Mouse (Mus musculus): ENCODE measurements around the gene Ceacam20. TPM values are rescaled to one million over a fixed set of nuclear protein-coding genes. Genes with fewer than 3 reads are reported as not detected.
"Not testable (repeated sequence)": the region's sequence is repeated elsewhere in the genome, so short reads cannot be mapped to it uniquely, and the experiment has no call there.

Gene Ceacam20
- polyA plus RNA-seq, 1 experiment from 2014 or later, result not detected

GRCm38 (mm10) chr7:19962423-19962822 lies 2.8 kb upstream of the Ceacam20 start:
- Histone ChIP-seq H3K27ac (ENCODE audit: low read depth, low read length) (no peak overlapping the region), H3K36me3 (ENCODE audit: control insufficient read depth, insufficient read depth, low read length) (no peaks in the 10 kb centered on the region), H3K9ac (ENCODE audit: low read depth, low read length) (no peak overlapping the region), H3K27me3 (replicated peaks; ENCODE audit: control insufficient read depth, insufficient read depth, low read length) (no peaks in the 10 kb centered on the region), H3K9me3 (ENCODE audit: control insufficient read depth, low read length) (no peaks in the 10 kb centered on the region), H3K4me1 (ENCODE audit: control insufficient read depth, insufficient read depth, low read depth, low read length) (no peaks in the 10 kb centered on the region), H3K4me2 (ENCODE audit: low read length) (no peak overlapping the region), H3K4me3 (ENCODE audit: low read length) (no peak overlapping the region)
- WGBS, result 68% methylated on average over 1 of the region's 1 CpGs
- ATAC-seq, result no peak

GRCm38 (mm10) chr7:19969106-19969505 lies 3.9 kb downstream of the Ceacam20 start:
- Histone ChIP-seq H3K36me3 (ENCODE audit: control insufficient read depth, insufficient read depth, low read length) (no peaks in the 10 kb centered on the region), H3K4me3 (ENCODE audit: low read length) (no peak overlapping the region), H3K27me3 (replicated peaks; ENCODE audit: control insufficient read depth, insufficient read depth, low read length) (no peaks in the 10 kb centered on the region), H3K4me1 (ENCODE audit: control insufficient read depth, insufficient read depth, low read depth, low read length) (no peaks in the 10 kb centered on the region), H3K27ac (ENCODE audit: low read depth, low read length) (no peak overlapping the region), H3K9me3 (ENCODE audit: control insufficient read depth, low read length) (peaks cover 7% of the 10 kb centered on the region; the same call in 1 of the 2 replicates), H3K4me2 (ENCODE audit: low read length) (no peak overlapping the region), H3K9ac (ENCODE audit: low read depth, low read length) (no peak overlapping the region)
- WGBS, result 79% methylated on average over 3 of the region's 3 CpGs
- no peak for ATAC-seq

GRCm38 (mm10) chr7:19969541-19970090 lies 4.4 kb downstream of the Ceacam20 start:
- Histone ChIP-seq H3K4me1 (ENCODE audit: control insufficient read depth, insufficient read depth, low read depth, low read length) (no peaks in the 10 kb centered on the region), H3K9ac (ENCODE audit: low read depth, low read length) (no peak overlapping the region), H3K4me2 (ENCODE audit: low read length) (no peak overlapping the region), H3K9me3 (ENCODE audit: control insufficient read depth, low read length) (peaks cover 7% of the 10 kb centered on the region; the same call in 1 of the 2 replicates), H3K27me3 (replicated peaks; ENCODE audit: control insufficient read depth, insufficient read depth, low read length) (no peaks in the 10 kb centered on the region), H3K27ac (ENCODE audit: low read depth, low read length) (no peak overlapping the region), H3K36me3 (ENCODE audit: control insufficient read depth, insufficient read depth, low read length) (no peaks in the 10 kb centered on the region), H3K4me3 (ENCODE audit: low read length) (no peak overlapping the region)
- ATAC-seq, result no peak
- 95% methylated on average over 4 of the region's 4 CpGs for WGBS

- H3K9ac ChIP-seq (ENCODE audit: low read depth, low read length), result no peak overlapping the region
- H3K27me3 ChIP-seq (replicated peaks; ENCODE audit: control insufficient read depth, insufficient read depth, low read length), result no peaks in the 10 kb centered on the region
- peaks cover 7% of the 10 kb centered on the region; the same call in 1 of the 2 replicates for H3K9me3 ChIP-seq (ENCODE audit: control insufficient read depth, low read length)
- H3K4me3 ChIP-seq (ENCODE audit: low read length), result no peak overlapping the region
- WGBS, result 94% methylated on average over 8 of the region's 8 CpGs
- no peaks in the 10 kb centered on the region for H3K4me1 ChIP-seq (ENCODE audit: control insufficient read depth, insufficient read depth, low read depth, low read length)
- no peaks in the 10 kb centered on the region for H3K36me3 ChIP-seq (ENCODE audit: control insufficient read depth, insufficient read depth, low read length)
- no peak overlapping the region for H3K4me2 ChIP-seq (ENCODE audit: low read length)
- ATAC-seq, result no peak
- H3K27ac ChIP-seq (ENCODE audit: low read depth, low read length), result no peak overlapping the region
These were observed 5.0 kb downstream of the Ceacam20 start for GRCm38 (mm10) chr7:19970196-19970595.

- Histone ChIP-seq H3K36me3 (ENCODE audit: control insufficient read depth, insufficient read depth, low read length) (no peaks in the 10 kb centered on the region), H3K9ac (ENCODE audit: low read depth, low read length) (no peak overlapping the region), H3K27ac (ENCODE audit: low read depth, low read length) (no peak overlapping the region), H3K4me1 (ENCODE audit: control insufficient read depth, insufficient read depth, low read depth, low read length) (no peaks in the 10 kb centered on the region), H3K4me2 (ENCODE audit: low read length) (no peak overlapping the region), H3K4me3 (ENCODE audit: low read length) (no peak overlapping the region), H3K27me3 (replicated peaks; ENCODE audit: control insufficient read depth, insufficient read depth, low read length) (no peaks in the 10 kb centered on the region), H3K9me3 (ENCODE audit: control insufficient read depth, low read length) (peaks cover 7% of the 10 kb centered on the region; the same call in 1 of the 2 replicates)
- WGBS, result 91% methylated on average over 4 of the region's 4 CpGs
- ATAC-seq, result no peak
These were observed 6.3 kb downstream of the Ceacam20 start for GRCm38 (mm10) chr7:19971516-19971915.

- H3K4me2 ChIP-seq (ENCODE audit: low read length); H3K36me3 ChIP-seq (ENCODE audit: control insufficient read depth, insufficient read depth, low read length); H3K9ac ChIP-seq (ENCODE audit: low read depth, low read length); H3K4me1 ChIP-seq (ENCODE audit: control insufficient read depth, insufficient read depth, low read depth, low read length); H3K27ac ChIP-seq (ENCODE audit: low read depth, low read length); H3K4me3 ChIP-seq (ENCODE audit: low read length); H3K9me3 ChIP-seq (ENCODE audit: control insufficient read depth, low read length); ATAC-seq; H3K27me3 ChIP-seq (replicated peaks; ENCODE audit: control insufficient read depth, insufficient read depth, low read length): not testable (repeated sequence)
- 62% methylated on average over 8 of the region's 8 CpGs for WGBS
These were observed 26.0 kb downstream of the Ceacam20 start, which contains the start of gene Nlrp9b for GRCm38 (mm10) chr7:19991165-19991564. Nlrp9b (plus strand) TSS chr7:19991465.

- not testable (repeated sequence) for ATAC-seq; H3K27ac ChIP-seq (ENCODE audit: low read depth, low read length); H3K9ac ChIP-seq (ENCODE audit: low read depth, low read length); H3K36me3 ChIP-seq (ENCODE audit: control insufficient read depth, insufficient read depth, low read length); H3K4me3 ChIP-seq (ENCODE audit: low read length); H3K9me3 ChIP-seq (ENCODE audit: control insufficient read depth, low read length); H3K4me1 ChIP-seq (ENCODE audit: control insufficient read depth, insufficient read depth, low read depth, low read length); H3K4me2 ChIP-seq (ENCODE audit: low read length); H3K27me3 ChIP-seq (replicated peaks; ENCODE audit: control insufficient read depth, insufficient read depth, low read length)
- WGBS, result 58% methylated on average over 3 of the region's 3 CpGs
These were observed 31.5 kb downstream of the Ceacam20 start for GRCm38 (mm10) chr7:19996721-19997120.

GRCm38 (mm10) chr7:20009987-20010386 lies 44.8 kb downstream of the Ceacam20 start:
- H3K27me3 ChIP-seq (replicated peaks; ENCODE audit: control insufficient read depth, insufficient read depth, low read length), result no peaks in the 10 kb centered on the region
- H3K9ac ChIP-seq (ENCODE audit: low read depth, low read length), result no peak overlapping the region
- no peak overlapping the region for H3K27ac ChIP-seq (ENCODE audit: low read depth, low read length)
- no peak for ATAC-seq
- H3K4me3 ChIP-seq (ENCODE audit: low read length), result no peak overlapping the region
- H3K36me3 ChIP-seq (ENCODE audit: control insufficient read depth, insufficient read depth, low read length), result no peaks in the 10 kb centered on the region
- H3K4me2 ChIP-seq (ENCODE audit: low read length), result no peak overlapping the region
- peaks cover 9% of the 10 kb centered on the region for H3K9me3 ChIP-seq (ENCODE audit: control insufficient read depth, low read length)
- no peaks in the 10 kb centered on the region for H3K4me1 ChIP-seq (ENCODE audit: control insufficient read depth, insufficient read depth, low read depth, low read length)
- 76% methylated on average over 2 of the region's 2 CpGs for WGBS
